Comparison of ENCODE assay signal across 18 mouse cellular contexts in the genomic region with DNA sequence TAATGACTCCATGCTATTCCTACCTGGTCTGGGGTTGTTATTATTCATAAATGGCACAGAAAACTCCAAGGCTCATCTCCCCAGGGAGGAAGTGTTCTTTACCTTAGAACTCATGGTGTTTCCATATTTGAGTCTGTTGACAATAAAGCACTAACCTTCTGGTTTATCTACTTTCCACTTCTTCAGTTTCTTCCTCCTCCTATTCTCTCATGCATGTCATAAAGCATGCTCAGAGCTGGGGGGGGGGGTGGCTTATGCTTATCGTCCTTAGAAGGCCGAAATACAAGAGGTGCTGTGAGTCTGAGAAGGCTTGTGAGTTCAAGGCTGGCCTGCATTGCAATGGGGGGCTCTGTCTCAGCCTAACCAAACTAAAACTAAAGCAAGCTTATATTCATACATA. TPM values are rescaled to one million over a fixed set of nuclear protein-coding genes. Genes with fewer than 3 reads are reported as not detected.
DNase-seq lines count a peak whose midpoint lies in the region; ATAC-seq and TF ChIP-seq lines count a peak whose summit lies in the region.
"Had no signal": no experiment of that assay in that cellular context is flagged by ENCODE, and none has a peak within 500 bp of the region (broad histone marks: within the 10 kb centered on the region; RNA-seq: fewer than 3 reads in every experiment).

No protein-coding gene starts in this region.

- no peak overlapping the region for H3K4me3 ChIP-seq in intestine, embryonic 14.5 days (ENCODE audit: low read depth, low read length)
- H3K4me3 ChIP-seq in intestine, postnatal 0 days (ENCODE audit: low read depth, low read length) = no peak overlapping the region
- peak overlapping the region; percentile 73 for H3K4me3 ChIP-seq in liver, embryonic 12.5 days
- H3K4me3 ChIP-seq in stomach, postnatal 0 days (ENCODE audit: low read depth, low read length) = no peak overlapping the region
- H3K4me3 ChIP-seq: neural tube, embryonic 13.5 days had no signal

- 70% methylated on average over 2 of the region's 2 CpGs for WGBS in intestine, embryonic 14.5 days
- WGBS in intestine, postnatal 0 days = 68% methylated on average over 2 of the region's 2 CpGs
- WGBS in liver, embryonic 12.5 days (ENCODE audit: insufficient replicate concordance) = 34% methylated on average over 2 of the region's 2 CpGs
- 91% methylated on average over 2 of the region's 2 CpGs for WGBS in stomach, postnatal 0 days

- no peak for TF ChIP-seq EP300 in stomach, postnatal 0 days (optimal IDR thresholded peaks at IDR 0.05)

- H3K27ac ChIP-seq in intestine, embryonic 14.5 days (ENCODE audit: low read depth) = no peak overlapping the region
- no peak overlapping the region for H3K27ac ChIP-seq in intestine, postnatal 0 days (ENCODE audit: low read depth, low read length)
- H3K27ac ChIP-seq in liver, embryonic 12.5 days = peak overlapping the region; percentile 98
- 0 out of 2 replicates have a peak overlapping the region, but pooled peaks have one; percentile 61 for H3K27ac ChIP-seq in stomach, postnatal 0 days (replicated peaks)
- H3K27ac ChIP-seq: hindbrain, embryonic 10.5 days; neural tube, embryonic 13.5 days had no signal

- ATAC-seq in intestine, embryonic 14.5 days (replicated peaks; ENCODE audit: low FRiP score, low TSS enrichment, low read depth) = no peak
- no peak for ATAC-seq in intestine, postnatal 0 days
- no peak for ATAC-seq in liver, embryonic 12.5 days
- no peak for ATAC-seq in stomach, postnatal 0 days (ENCODE audit: low FRiP score, low TSS enrichment)
- ATAC-seq: forebrain, postnatal 0 days; midbrain, embryonic 16.5 days had no signal

- H3K9me3 ChIP-seq in intestine, embryonic 14.5 days (ENCODE audit: control insufficient read depth, low read length) = no peaks in the 10 kb centered on the region
- H3K9me3 ChIP-seq in intestine, postnatal 0 days (ENCODE audit: control insufficient read depth) = no peaks in the 10 kb centered on the region
- no peaks in the 10 kb centered on the region for H3K9me3 ChIP-seq in liver, embryonic 12.5 days (replicated peaks)
- no peaks in the 10 kb centered on the region for H3K9me3 ChIP-seq in stomach, postnatal 0 days (ENCODE audit: control insufficient read depth, low read length)
- H3K9me3 ChIP-seq: hindbrain, embryonic 10.5 days; neural tube, embryonic 13.5 days had no signal

- H3K27me3 ChIP-seq in intestine, embryonic 14.5 days (replicated peaks; ENCODE audit: control insufficient read depth, insufficient read depth, low read length) = no peaks in the 10 kb centered on the region
- no peaks in the 10 kb centered on the region for H3K27me3 ChIP-seq in intestine, postnatal 0 days (replicated peaks; ENCODE audit: control insufficient read depth, insufficient read depth, low read length)
- H3K27me3 ChIP-seq in liver, embryonic 12.5 days (replicated peaks) = no peaks in the 10 kb centered on the region
- no peaks in the 10 kb centered on the region for H3K27me3 ChIP-seq in stomach, postnatal 0 days (ENCODE audit: control insufficient read depth, insufficient read depth, low read length)
- H3K27me3 ChIP-seq: neural tube, embryonic 13.5 days had no signal

- no peak for TF ChIP-seq CTCF in intestine, postnatal 0 days (IDR thresholded peaks at IDR 0.05; ENCODE audit: low read depth)
- no peak for TF ChIP-seq CTCF in stomach, postnatal 0 days (IDR thresholded peaks at IDR 0.05; ENCODE audit: low read depth)

- no peaks in the 10 kb centered on the region for H3K36me3 ChIP-seq in intestine, embryonic 14.5 days (ENCODE audit: control insufficient read depth, insufficient read depth, low read length)
- no peaks in the 10 kb centered on the region for H3K36me3 ChIP-seq in intestine, postnatal 0 days (ENCODE audit: control insufficient read depth, insufficient read depth)
- peaks cover 50% of the 10 kb centered on the region for H3K36me3 ChIP-seq in liver, embryonic 12.5 days
- H3K36me3 ChIP-seq in stomach, postnatal 0 days (ENCODE audit: control insufficient read depth, insufficient read depth, low read length) = no peaks in the 10 kb centered on the region
- H3K36me3 ChIP-seq: hindbrain, embryonic 10.5 days; neural tube, embryonic 13.5 days had no signal

- peak overlapping the region; percentile 42; the same call in 1 of the 2 replicates for H3K4me2 ChIP-seq in intestine, embryonic 14.5 days (ENCODE audit: low read length)
- no peak overlapping the region for H3K4me2 ChIP-seq in intestine, postnatal 0 days (replicated peaks; ENCODE audit: low read depth)
- H3K4me2 ChIP-seq in liver, embryonic 12.5 days = peak overlapping the region; percentile 70
- H3K4me2 ChIP-seq in stomach, postnatal 0 days (replicated peaks; ENCODE audit: low read depth) = 0 out of 2 replicates have a peak overlapping the region, but pooled peaks have one; percentile 28
- H3K4me2 ChIP-seq: neural tube, embryonic 13.5 days had no signal

- no peak for DNase-seq in intestine, embryonic 14.5 days (ENCODE audit: low spot score)
- DNase-seq in thymus, postnatal 0 days (ENCODE audit: low spot score) = peak; percentile 29
- DNase-seq in thymus, postnatal 36 days = no peak
- DNase-seq in stomach, postnatal 0 days (ENCODE audit: low spot score) = no peak
- no peak for DNase-seq in adrenal gland, adult 2 months
- DNase-seq: cerebellum, adult 2 months; forebrain, postnatal 0 days; kidney, adult 2 months; layer of hippocampus, postnatal 36 days; thymus, adult 18-20 months had no signal

- H3K4me1 ChIP-seq in intestine, embryonic 14.5 days (replicated peaks; ENCODE audit: control insufficient read depth, insufficient read depth, low read length) = peaks cover 31% of the 10 kb centered on the region
- 0 out of 2 replicates have a peak, but pooled peaks cover 2% of the 10 kb centered on the region for H3K4me1 ChIP-seq in intestine, postnatal 0 days (replicated peaks; ENCODE audit: control insufficient read depth, insufficient read depth, low read length)
- peaks cover 87% of the 10 kb centered on the region for H3K4me1 ChIP-seq in liver, embryonic 12.5 days
- H3K4me1 ChIP-seq in stomach, postnatal 0 days (replicated peaks; ENCODE audit: control insufficient read depth, insufficient read depth) = peaks cover 3% of the 10 kb centered on the region; the same call in 1 of the 2 replicates
- H3K4me1 ChIP-seq: neural tube, embryonic 13.5 days had no signal

- H3K9ac ChIP-seq in intestine, embryonic 14.5 days (ENCODE audit: low read length) = no peak overlapping the region
- H3K9ac ChIP-seq in intestine, postnatal 0 days (ENCODE audit: low read depth, low read length) = no peak overlapping the region
- H3K9ac ChIP-seq in liver, embryonic 12.5 days = peak overlapping the region; percentile 83
- no peak overlapping the region for H3K9ac ChIP-seq in stomach, postnatal 0 days (ENCODE audit: low read length)
- H3K9ac ChIP-seq: forebrain, postnatal 0 days; neural tube, embryonic 13.5 days had no signal

RNA-seq across cellular contexts. Expression of a gene that starts 2.4 kb away (rescaled TPM):
- 2.0 and 3.5 TPM in 2 replicates for polyA plus RNA-seq in intestine, embryonic 14.5 days (2014; fragmentation: Nextera tagmentation; extraction: Ambion mirVana)
- 0.55 and 0.64 TPM in 2 replicates for polyA plus RNA-seq in intestine, postnatal 0 days (2015; fragmentation: Nextera tagmentation; extraction: Ambion mirVana)
- polyA plus RNA-seq in thymus, postnatal 0 days (2015; fragmentation: Nextera tagmentation; extraction: Ambion mirVana) = 15.4 and 19.2 TPM in 2 replicates
- 26.3 and 27.0 TPM in 2 replicates for polyA plus RNA-seq in liver, embryonic 12.5 days (2016; fragmentation: Nextera tagmentation; extraction: Ambion mirVana)
- 3.2 and 3.3 TPM in 2 replicates for polyA plus RNA-seq in stomach, postnatal 0 days (2015; fragmentation: Nextera tagmentation; extraction: Ambion mirVana)
- total RNA-seq in adrenal gland, adult 2 months (2021) = 1 to 10 TPM; 4.8 to 6.4 TPM
- polyA plus RNA-seq in adrenal gland, adult 2 months (2012; rRNA removed) = 0.91 and 1.6 TPM in 2 replicates
- total RNA-seq: forebrain, postnatal 0 days; layer of hippocampus, postnatal 36 days had no signal

RNA-seq across cellular contexts. Expression of a gene that starts 19.9 kb away (rescaled TPM):
- 3.7 and 4.0 TPM in 2 replicates for polyA plus RNA-seq in intestine, embryonic 14.5 days (2014; fragmentation: Nextera tagmentation; extraction: Ambion mirVana)
- 0.76 and 1.3 TPM in 2 replicates for polyA plus RNA-seq in intestine, postnatal 0 days (2015; fragmentation: Nextera tagmentation; extraction: Ambion mirVana)
- polyA plus RNA-seq in thymus, postnatal 0 days (2015; fragmentation: Nextera tagmentation; extraction: Ambion mirVana) = 0.16 TPM in 1 of 2 replicates, not detected in the other
- not detected in 2 replicates for polyA plus RNA-seq in liver, embryonic 12.5 days (2016; fragmentation: Nextera tagmentation; extraction: Ambion mirVana)
- polyA plus RNA-seq in stomach, postnatal 0 days (2015; fragmentation: Nextera tagmentation; extraction: Ambion mirVana) = 0.56 and 0.63 TPM in 2 replicates
- under 1 TPM in 1 of 2 experiments, not detected in 1; 0.23 TPM for total RNA-seq in adrenal gland, adult 2 months (2021)
- polyA plus RNA-seq in adrenal gland, adult 2 months (2012; rRNA removed) = not detected in 2 replicates
- polyA plus RNA-seq: hindbrain, embryonic 10.5 days; large intestine, adult 2 months; limb, embryonic 11.5 days had no signal

RNA-seq across cellular contexts. Expression of a gene that starts 20.4 kb away (rescaled TPM):
- 101 and 117 TPM in 2 replicates for polyA plus RNA-seq in intestine, embryonic 14.5 days (2014; fragmentation: Nextera tagmentation; extraction: Ambion mirVana)
- polyA plus RNA-seq in intestine, postnatal 0 days (2015; fragmentation: Nextera tagmentation; extraction: Ambion mirVana) = 74.8 and 76.7 TPM in 2 replicates
- 53.9 and 64.3 TPM in 2 replicates for polyA plus RNA-seq in thymus, postnatal 0 days (2015; fragmentation: Nextera tagmentation; extraction: Ambion mirVana)
- polyA plus RNA-seq in liver, embryonic 12.5 days (2016; fragmentation: Nextera tagmentation; extraction: Ambion mirVana) = 4.3 and 7.4 TPM in 2 replicates
- polyA plus RNA-seq in stomach, postnatal 0 days (2015; fragmentation: Nextera tagmentation; extraction: Ambion mirVana) = 392 and 473 TPM in 2 replicates
- 100 to 1,000 TPM; 171 to 192 TPM for total RNA-seq in adrenal gland, adult 2 months (2021)
- polyA plus RNA-seq in adrenal gland, adult 2 months (2012; rRNA removed) = 227 and 304 TPM in 2 replicates
- total RNA-seq: megakaryocyte progenitor cell, adult 5-6 weeks had no signal

RNA-seq across cellular contexts. Expression of a gene that starts 27.1 kb away (rescaled TPM):
- polyA plus RNA-seq in intestine, embryonic 14.5 days (2014; fragmentation: Nextera tagmentation; extraction: Ambion mirVana) = 113 TPM in 2 replicates
- polyA plus RNA-seq in intestine, postnatal 0 days (2015; fragmentation: Nextera tagmentation; extraction: Ambion mirVana) = 41.4 and 45.2 TPM in 2 replicates
- polyA plus RNA-seq in thymus, postnatal 0 days (2015; fragmentation: Nextera tagmentation; extraction: Ambion mirVana) = 88.9 and 90.5 TPM in 2 replicates
- 95.0 and 97.3 TPM in 2 replicates for polyA plus RNA-seq in liver, embryonic 12.5 days (2016; fragmentation: Nextera tagmentation; extraction: Ambion mirVana)
- polyA plus RNA-seq in stomach, postnatal 0 days (2015; fragmentation: Nextera tagmentation; extraction: Ambion mirVana) = 39.8 and 42.8 TPM in 2 replicates
- total RNA-seq in adrenal gland, adult 2 months (2021) = 10 to 100 TPM; 72.6 to 79.2 TPM
- polyA plus RNA-seq in adrenal gland, adult 2 months (2012; rRNA removed) = 47.4 and 55.0 TPM in 2 replicates

RNA-seq across cellular contexts. Expression of a gene that starts 27.8 kb away (rescaled TPM):
- polyA plus RNA-seq in intestine, embryonic 14.5 days (2014; fragmentation: Nextera tagmentation; extraction: Ambion mirVana) = 1.1 and 1.7 TPM in 2 replicates
- 0.47 and 1.8 TPM in 2 replicates for polyA plus RNA-seq in intestine, postnatal 0 days (2015; fragmentation: Nextera tagmentation; extraction: Ambion mirVana)
- 2.1 and 3.0 TPM in 2 replicates for polyA plus RNA-seq in thymus, postnatal 0 days (2015; fragmentation: Nextera tagmentation; extraction: Ambion mirVana)
- polyA plus RNA-seq in liver, embryonic 12.5 days (2016; fragmentation: Nextera tagmentation; extraction: Ambion mirVana) = 1.2 and 1.3 TPM in 2 replicates
- polyA plus RNA-seq in stomach, postnatal 0 days (2015; fragmentation: Nextera tagmentation; extraction: Ambion mirVana) = 0.46 and 0.96 TPM in 2 replicates
- 1 to 10 TPM in 1 of 2 experiments, under 1 TPM in 1; 0.41 to 1.1 TPM for total RNA-seq in adrenal gland, adult 2 months (2021)
- polyA plus RNA-seq in adrenal gland, adult 2 months (2012; rRNA removed) = 0.21 and 0.71 TPM in 2 replicates

Comparison
In these comparisons a context has a peak if more than half of its experiments do, and no peak if none do; other contexts are left out.
1. H3K27ac ChIP-seq: peak in liver, embryonic 12.5 days (single experiment) and stomach, postnatal 0 days (single experiment); none in intestine, embryonic 14.5 days (single experiment) and intestine, postnatal 0 days (single experiment).